Mouse (Mus musculus) myocyte (in vitro differentiated cells): ENCODE measurements around the gene Dph6.

Experiments used
- E2F4 ChIP-seq: IDR thresholded peaks from one replicate; pipeline ENCODE4 v1.6.1; 2011; ENCODE audit warnings: mild to moderate bottlenecking, control low read depth, moderate library complexity; ENCODE audit not compliant: insufficient read depth
- MYOD1 ChIP-seq, 3 experiments: IDR thresholded peaks; one replicate each; pipeline ENCODE4 v1.6.1; 2011; ENCODE audit warnings: control low read depth in 2 of 3, low read depth in 2 of 3, mild to moderate bottlenecking in 2 of 3, moderate library complexity in 1 of 3; ENCODE audit not compliant: insufficient read length in 2 of 3, control insufficient read depth in 1 of 3
- POLR2A ChIP-seq: IDR thresholded peaks from one replicate; pipeline ENCODE4 v1.6.1; 2011; ENCODE audit warnings: low read depth, mild to moderate bottlenecking, control low read depth, moderate library complexity; ENCODE audit not compliant: insufficient read length
- POLR2AphosphoS2 ChIP-seq: IDR thresholded peaks from one replicate; pipeline ENCODE4 v1.6.1; 2011; ENCODE audit warnings: low read depth, control low read depth; ENCODE audit not compliant: insufficient read length
- USF1 ChIP-seq: IDR thresholded peaks from one replicate; pipeline ENCODE4 v1.6.1; 2011; ENCODE audit warnings: low read depth, mild to moderate bottlenecking, control low read depth, moderate library complexity

DNA sequence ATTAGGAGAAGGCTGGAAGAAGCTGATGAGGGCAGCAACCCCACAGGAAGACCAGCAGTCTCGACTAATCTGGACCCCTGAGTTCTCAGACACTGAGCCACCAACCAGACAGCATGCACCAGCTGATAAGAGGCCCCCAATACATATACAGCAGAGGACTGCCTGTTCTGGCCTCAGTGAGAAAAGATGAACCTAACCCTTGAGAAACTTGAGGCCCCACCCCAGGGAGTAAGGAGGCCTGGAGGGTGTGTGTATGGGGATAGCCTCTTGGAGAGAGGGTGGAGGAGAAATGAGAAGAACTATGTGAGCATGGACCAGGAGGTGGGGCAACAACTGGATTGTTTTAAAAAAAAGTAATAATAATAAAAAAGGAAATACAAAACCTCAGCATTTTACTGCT, 118.7 kb downstream of the Dph6 start:
- TF ChIP-seq POLR2A = no peak
- no peak for TF ChIP-seq E2F4
- no peak for TF ChIP-seq MYOD1 (IDR thresholded peaks at IDR 0.05; ENCODE audit: control insufficient read depth in 1 of 3, insufficient read length in 2 of 3, low read depth in 2 of 3)
- no peak for TF ChIP-seq POLR2AphosphoS2
- no peak for TF ChIP-seq USF1
